Mouse (Mus musculus) liver, adult 2 months (tissue): ENCODE data around the gene Uqcrfs1.

Source experiments
- CTCF ChIP-seq: fragments of 200-500 bp; IDR thresholded peaks from 2 replicates; pipeline ENCODE4 v1.5.1; 2011; ENCODE audit warnings: low read depth, low read length, control low read depth
- POLR2A ChIP-seq: fragments of 200-500 bp; IDR thresholded peaks from 2 replicates; pipeline ENCODE4 v1.6.1; 2011; ENCODE audit warnings: low read length, control low read depth; ENCODE audit not compliant: insufficient read depth; ENCODE audit errors: extremely low read depth

GRCm38 (mm10) chr13:30557751-30558150, 12.6 kb upstream of the Uqcrfs1 start:
- TF ChIP-seq CTCF (no peak), POLR2A (no peak)
